Mouse (Mus musculus) embryonic facial prominence, embryonic 11.5 days (tissue): ENCODE data around the gene Adamtsl4. TPM values are rescaled to one million over a fixed set of nuclear protein-coding genes. Genes with fewer than 3 reads are reported as not detected.

ENCODE experiments used
- ATAC-seq: fragments of 200-750 bp; cut with Nextera tagmentation; replicated peaks from 2 replicates; pipeline ENCODE4 v1.8.0; 2017; ENCODE audit warnings: low read depth; ENCODE audit not compliant: insufficient number of reproducible peaks, low FRiP score, low TSS enrichment
- DNase-seq: peaks from one replicate; pipeline ENCODE4 v3.0.0-alpha.2; 2015; ENCODE audit warnings: low spot score
- H3K27ac ChIP-seq: fragments of 300-500 bp; sonication (generic); replicated peaks from 2 replicates; pipeline ENCODE4 v1.5.1; 2014; ENCODE audit warnings: mild to moderate bottlenecking, low read depth, low read length, control low read depth
- H3K27me3 ChIP-seq: fragments of 300-500 bp; sonication (generic); 2 replicates; pipeline ENCODE4 v1.6.1; 2014; ENCODE audit warnings: mild to moderate bottlenecking, low read length, moderate library complexity, mixed read lengths; ENCODE audit not compliant: control insufficient read depth, insufficient read depth
- H3K36me3 ChIP-seq: fragments of 300-500 bp; sonication (generic); replicated peaks from 2 replicates; pipeline ENCODE4 v1.6.1; 2014; ENCODE audit warnings: low read depth, mild to moderate bottlenecking, low read length, moderate library complexity, mixed read lengths; ENCODE audit not compliant: control insufficient read depth, insufficient read depth
- H3K4me1 ChIP-seq: fragments of 300-500 bp; sonication (generic); 2 replicates; pipeline ENCODE4 v1.6.1; 2014; ENCODE audit warnings: low read length, mixed read lengths; ENCODE audit not compliant: control insufficient read depth, insufficient read depth
- H3K4me2 ChIP-seq: fragments of 300-500 bp; sonication (generic); 2 replicates; pipeline ENCODE4 v1.6.1; 2014; ENCODE audit warnings: low read depth, mild to moderate bottlenecking, control low read depth, low read length, moderate library complexity
- H3K4me3 ChIP-seq: fragments of 300-500 bp; sonication (generic); 2 replicates; pipeline ENCODE4 v1.5.1; 2014; ENCODE audit warnings: low read depth, low read length, control low read depth
- H3K9ac ChIP-seq: fragments of 300-500 bp; sonication (generic); replicated peaks from 2 replicates; pipeline ENCODE4 v1.6.1; 2014; ENCODE audit warnings: mild to moderate bottlenecking, control low read depth, low read length
- H3K9me3 ChIP-seq: fragments of 300-500 bp; sonication (generic); replicated peaks from 2 replicates; pipeline ENCODE4 v1.6.1; 2016; ENCODE audit warnings: mild to moderate bottlenecking, low read length, inconsistent platforms, mixed read lengths; ENCODE audit not compliant: control insufficient read depth
- WGBS: fragments of 180-500 bp; shearing (Covaris S2); extraction: QIAGEN DNeasy Blood & Tissue Kit; methylation state at CpG from one replicate; pipeline ENCODE4 v1.1.7; 2014; 5-methylcytosine and 5-hydroxymethylcytosine counted together
- microRNA-seq: library from miRNA; unstranded; fragments of <30 nt; microRNA quantifications from one replicate; pipeline ENCODE4, GENCODE M21; 2016; ENCODE audit warnings: borderline number of aligned reads
- polyA plus RNA-seq: library from polyadenylated mRNA; unstranded; fragments of >200 nt; fragmentation: Nextera tagmentation; extraction: Ambion mirVana; gene quantifications from 2 replicates; pipeline ENCODE4 v1.2.1, GENCODE M21; 2014

The Adamtsl4 gene
- polyA plus RNA-seq, 1 experiment from 2014 or later, result 0.55 TPM

- no peaks in the 10 kb centered on the region for H3K4me1 ChIP-seq
- 77% methylated on average over 12 of the region's 12 CpGs for WGBS
- H3K27ac ChIP-seq, result no peak overlapping the region
- no peak overlapping the region for H3K9ac ChIP-seq
- no peak overlapping the region for H3K4me3 ChIP-seq
- no peak overlapping the region for H3K4me2 ChIP-seq
- peaks cover 8% of the 10 kb centered on the region for H3K36me3 ChIP-seq
- no peaks in the 10 kb centered on the region for H3K27me3 ChIP-seq
- DNase-seq (peak; percentile 31), ATAC-seq (no peak)
- H3K9me3 ChIP-seq, result no peaks in the 10 kb centered on the region
These were observed 54.8 kb downstream of the Adamtsl4 start for GRCm38 (mm10) chr3:95632648-95633588.

GRCm38 (mm10) chr3:95631304-95631703, 56.4 kb downstream of the Adamtsl4 start:
- no peaks in the 10 kb centered on the region for H3K27me3 ChIP-seq
- DNase-seq (no peak), ATAC-seq (no peak)
- no peak overlapping the region for H3K9ac ChIP-seq
- 80% methylated on average over 6 of the region's 6 CpGs for WGBS
- H3K4me2 ChIP-seq, result no peak overlapping the region
- H3K9me3 ChIP-seq, result no peaks in the 10 kb centered on the region
- H3K4me1 ChIP-seq, result no peaks in the 10 kb centered on the region
- peaks cover 8% of the 10 kb centered on the region for H3K36me3 ChIP-seq
- H3K27ac ChIP-seq, result no peak overlapping the region
- H3K4me3 ChIP-seq, result no peak overlapping the region

- Histone ChIP-seq H3K27ac (no peak overlapping the region), H3K9ac (no peak overlapping the region), H3K36me3 (peaks cover 8% of the 10 kb centered on the region), H3K4me3 (no peak overlapping the region), H3K4me1 (no peaks in the 10 kb centered on the region; the same call in 1 of the 2 replicates), H3K4me2 (no peak overlapping the region), H3K27me3 (no peaks in the 10 kb centered on the region), H3K9me3 (no peaks in the 10 kb centered on the region)
- no peak for ATAC-seq
- DNase-seq, result no peak
- 91% methylated on average over 3 of the region's 3 CpGs for WGBS
These were observed 56.9 kb downstream of the Adamtsl4 start for GRCm38 (mm10) chr3:95630856-95631255.

- Histone ChIP-seq H3K27me3 (no peaks in the 10 kb centered on the region), H3K4me3 (no peak overlapping the region), H3K9me3 (no peaks in the 10 kb centered on the region), H3K36me3 (peaks cover 8% of the 10 kb centered on the region), H3K4me2 (no peak overlapping the region), H3K27ac (no peak overlapping the region), H3K4me1 (no peaks in the 10 kb centered on the region; the same call in 1 of the 2 replicates), H3K9ac (no peak overlapping the region)
- WGBS, result 78% methylated on average over 4 of the region's 4 CpGs
- DNase-seq (no peak), ATAC-seq (no peak)
These were observed 58.0 kb downstream of the Adamtsl4 start for GRCm38 (mm10) chr3:95629755-95630154.

GRCm38 (mm10) chr3:95627763-95628162, 60.0 kb downstream of the Adamtsl4 start:
- 85% methylated on average over 5 of the region's 5 CpGs for WGBS
- H3K36me3 ChIP-seq, result peaks cover 8% of the 10 kb centered on the region
- DNase-seq, result no peak

More at GRCm38 (mm10) chr3:95627763-95628162, 60.0 kb downstream of the Adamtsl4 start:
- Histone ChIP-seq H3K27me3 (no peaks in the 10 kb centered on the region), H3K9ac (no peak overlapping the region), H3K9me3 (no peaks in the 10 kb centered on the region), H3K4me3 (no peak overlapping the region), H3K27ac (no peak overlapping the region), H3K4me1 (no peaks in the 10 kb centered on the region; the same call in 1 of the 2 replicates), H3K4me2 (no peak overlapping the region)
- no peak for ATAC-seq

Small RNA genes within 50 kb of the gene (microRNA-seq; reads per million reads assigned to microRNA genes)
- not detected for gene Mir7014

Other genes with a start within 250 kb of the Adamtsl4 start
- 11.6 and 13.2 TPM in 2 replicates for gene Ctsk, start 188.7 kb downstream of the Adamtsl4 start, polyA plus RNA-seq
- 10.8 and 11.0 TPM in 2 replicates for gene Ctss, start 161.1 kb downstream of the Adamtsl4 start, polyA plus RNA-seq
- gene Hormad1, start 128.2 kb downstream of the Adamtsl4 start, polyA plus RNA-seq, result not detected in 2 replicates
- gene Golph3l, start 99.0 kb downstream of the Adamtsl4 start, polyA plus RNA-seq, result 41.5 and 43.0 TPM in 2 replicates
- 69.7 and 79.4 TPM in 2 replicates for gene Ensa, start 62.9 kb downstream of the Adamtsl4 start, polyA plus RNA-seq
- 77.1 and 83.3 TPM in 2 replicates for gene Mcl1, start 29.1 kb downstream of the Adamtsl4 start, polyA plus RNA-seq
- gene Ecm1, start 51.7 kb upstream of the Adamtsl4 start, polyA plus RNA-seq, result 5.1 and 6.1 TPM in 2 replicates
- 47.7 and 53.1 TPM in 2 replicates for gene Tars2, start 72.3 kb upstream of the Adamtsl4 start, polyA plus RNA-seq
- 21.5 and 24.4 TPM in 2 replicates for gene Rprd2, start 130.9 kb upstream of the Adamtsl4 start, polyA plus RNA-seq
- 69.4 and 70.6 TPM in 2 replicates for gene Prpf3, start 168.0 kb upstream of the Adamtsl4 start, polyA plus RNA-seq
- gene Mrps21, start 183.6 kb upstream of the Adamtsl4 start, polyA plus RNA-seq, result 331 and 337 TPM in 2 replicates
- gene Ciart, start 194.3 kb upstream of the Adamtsl4 start, polyA plus RNA-seq, result 6.3 and 7.7 TPM in 2 replicates
- 7.8 and 10.2 TPM in 2 replicates for gene BC028528, start 204.1 kb upstream of the Adamtsl4 start, polyA plus RNA-seq
- gene Aph1a, start 206.1 kb upstream of the Adamtsl4 start, polyA plus RNA-seq, result 31.8 and 33.3 TPM in 2 replicates
- 67.8 and 80.0 TPM in 2 replicates for gene Car14, start 216.8 kb upstream of the Adamtsl4 start, polyA plus RNA-seq
- gene Anp32e, start 241.3 kb upstream of the Adamtsl4 start, polyA plus RNA-seq, result 120 and 128 TPM in 2 replicates